Mouse (Mus musculus) cerebellum, adult 18-20 months (tissue): ENCODE measurements around the gene Chst8.
A peak's percentile ranks its signal among the peaks of the same experiment; 100 is the strongest.

ENCODE experiments used
- DNase-seq, 2 experiments: peaks; one replicate each; pipeline ENCODE4 v3.0.0; 2021

Chst8 gene

GRCm38 (mm10) chr7:34799404-34799771, 13.1 kb downstream of the Chst8 start:
- DNase-seq, result no peak

- no peak for DNase-seq
These were observed 13.8 kb downstream of the Chst8 start for GRCm38 (mm10) chr7:34798441-34799403.

DNA sequence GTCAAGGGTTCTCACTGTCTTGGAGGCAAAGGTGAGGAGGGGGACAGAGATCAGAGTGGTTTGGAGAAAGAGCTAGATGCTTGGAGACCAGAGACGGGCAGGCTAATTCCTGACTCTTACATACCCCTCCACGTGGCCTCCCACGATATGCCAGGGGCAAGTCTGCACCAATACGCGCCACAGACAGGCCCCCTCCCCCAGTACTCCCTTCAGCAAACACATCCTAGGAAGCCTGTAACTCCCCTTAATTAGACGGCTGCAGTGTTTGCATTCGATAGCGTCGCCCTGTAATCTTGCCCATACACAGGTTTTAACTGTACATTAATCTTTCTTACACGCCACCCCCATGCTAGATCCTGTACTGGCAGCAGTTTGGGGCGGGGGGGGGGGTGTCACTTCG, 14.5 kb downstream of the Chst8 start:
- DNase-seq, result no peak

- DNase-seq, result no peak
These were observed 22.1 kb downstream of the Chst8 start for GRCm38 (mm10) chr7:34790459-34790858.

DNA sequence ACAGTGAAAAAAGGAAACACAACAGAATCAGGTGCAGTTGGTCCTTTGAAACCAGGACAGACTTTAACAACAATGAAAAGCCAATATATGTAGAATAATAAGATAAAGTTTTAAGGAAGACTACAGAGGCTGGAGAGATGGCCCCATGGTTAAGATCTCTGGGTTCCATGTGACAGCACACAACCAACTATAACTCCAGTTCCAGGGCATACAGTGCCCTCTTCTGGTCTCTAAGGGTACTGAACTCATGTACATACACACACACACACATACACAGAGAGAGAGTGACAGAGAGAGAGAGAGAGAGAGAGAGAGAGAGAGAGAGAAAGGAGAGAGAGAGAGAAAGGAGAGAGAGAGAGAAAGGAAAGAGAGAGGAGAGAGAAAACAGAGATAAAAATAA, 25.3 kb downstream of the Chst8 start:
- no peak for DNase-seq

- DNase-seq, result no peak
These were observed 27.5 kb downstream of the Chst8 start for GRCm38 (mm10) chr7:34785052-34785451.

DNA sequence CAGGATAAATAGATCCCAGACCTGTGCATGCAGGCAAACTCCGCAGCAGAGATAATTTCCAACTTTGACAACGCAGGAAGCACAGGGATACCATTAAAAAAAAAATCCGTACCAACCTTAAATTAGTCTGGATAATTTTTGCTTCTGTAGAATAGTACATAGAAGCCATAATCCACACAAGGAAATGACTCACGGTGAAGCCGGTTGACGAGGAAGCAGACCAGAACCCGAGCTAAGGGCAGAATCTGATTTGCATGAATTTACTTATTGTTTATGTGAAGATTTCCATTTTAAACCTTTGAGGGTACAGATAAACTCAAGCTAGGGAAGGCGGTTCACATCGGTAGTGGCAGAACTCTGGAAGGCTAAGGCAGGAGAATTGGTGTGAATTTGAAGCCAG, 28.0 kb downstream of the Chst8 start:
- no peak for DNase-seq

GRCm38 (mm10) chr7:34781988-34782387, 30.5 kb downstream of the Chst8 start:
- no peak for DNase-seq

- DNase-seq, result no peak
These were observed 31.3 kb downstream of the Chst8 start for GRCm38 (mm10) chr7:34781217-34781616.

DNA sequence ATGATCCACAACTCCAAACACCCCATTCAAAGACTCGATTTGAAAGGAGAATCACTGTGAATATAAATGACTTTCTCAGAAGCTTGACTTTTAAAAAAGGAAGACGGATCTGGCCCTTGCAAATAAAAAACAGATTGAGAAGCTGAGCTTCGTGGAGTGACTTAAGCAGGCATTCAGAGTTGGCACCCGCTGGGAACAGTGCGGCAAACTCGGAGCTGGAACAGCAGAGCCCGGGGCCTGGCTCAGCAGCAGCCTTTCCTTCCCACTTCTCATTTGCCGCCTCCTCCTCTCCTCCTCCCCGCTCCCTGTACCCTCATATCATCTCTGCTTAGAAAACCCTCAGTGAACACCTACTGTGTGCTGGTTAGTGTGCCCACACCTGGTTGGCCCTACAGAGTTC, 34.1 kb downstream of the Chst8 start:
- peak; percentile 11 to 12 for DNase-seq

- DNase-seq, result no peak
These were observed 36.9 kb downstream of the Chst8 start for GRCm38 (mm10) chr7:34775659-34776058.

DNA sequence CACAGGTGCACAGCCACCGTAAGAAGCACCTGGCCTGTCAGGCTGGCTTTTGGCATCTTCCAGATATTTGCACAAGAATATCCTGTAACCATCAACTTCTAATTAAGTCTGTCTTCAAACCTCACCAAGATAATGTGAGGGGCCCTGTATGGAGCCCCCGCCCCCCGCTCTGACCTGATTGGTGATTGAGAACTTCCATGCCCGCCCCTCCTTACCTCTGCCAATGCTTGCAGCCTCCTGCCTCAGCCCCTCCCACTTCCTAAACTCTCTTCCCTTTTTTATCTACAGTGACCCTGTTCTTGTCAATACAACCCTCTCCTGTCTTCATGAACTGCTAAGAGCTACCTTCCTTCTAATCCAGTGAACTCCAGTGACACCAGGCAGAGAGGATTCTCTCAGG, 37.6 kb downstream of the Chst8 start:
- no peak for DNase-seq

DNA sequence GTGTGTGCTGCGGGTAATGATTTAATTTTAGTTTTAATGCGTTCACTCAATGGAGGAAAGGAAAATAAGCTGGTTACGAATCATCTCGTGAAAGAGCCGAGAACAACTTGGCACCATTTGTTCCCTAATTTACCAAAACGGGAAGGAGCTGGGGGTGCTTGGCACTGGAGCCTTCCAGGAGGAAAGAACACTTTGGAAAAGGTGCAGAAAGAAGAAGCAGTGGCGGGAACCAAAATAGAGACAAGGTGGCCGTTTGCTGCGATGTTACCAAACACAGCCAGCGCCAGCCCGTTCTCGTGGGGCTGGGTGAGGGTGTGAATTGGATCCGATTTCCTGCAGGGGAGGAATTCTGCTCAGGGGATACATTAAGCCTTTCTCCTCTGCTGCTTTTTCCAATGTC, 38.5 kb downstream of the Chst8 start:
- DNase-seq, result no peak

DNA sequence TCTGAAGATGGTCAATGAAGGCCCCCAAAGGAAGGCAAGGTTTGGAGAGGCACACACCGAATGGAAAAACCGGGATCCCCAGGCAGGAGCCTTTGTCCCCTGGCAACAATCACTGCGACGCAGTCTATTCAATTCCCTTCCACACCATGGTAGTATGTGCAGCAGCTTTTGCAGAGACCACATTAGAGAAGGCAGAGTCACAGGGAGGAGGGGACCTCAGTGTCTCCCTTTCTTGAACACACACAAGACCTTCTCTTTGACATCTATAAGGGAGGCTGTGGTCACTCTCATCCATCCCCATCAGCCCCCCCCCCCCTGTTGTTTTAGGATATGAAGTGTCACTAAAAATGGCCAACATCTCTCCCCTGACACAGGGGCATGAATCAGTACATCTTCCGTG, 39.2 kb downstream of the Chst8 start:
- DNase-seq, result no peak

GRCm38 (mm10) chr7:34769531-34769930, 43.0 kb downstream of the Chst8 start:
- DNase-seq, result no peak

DNA sequence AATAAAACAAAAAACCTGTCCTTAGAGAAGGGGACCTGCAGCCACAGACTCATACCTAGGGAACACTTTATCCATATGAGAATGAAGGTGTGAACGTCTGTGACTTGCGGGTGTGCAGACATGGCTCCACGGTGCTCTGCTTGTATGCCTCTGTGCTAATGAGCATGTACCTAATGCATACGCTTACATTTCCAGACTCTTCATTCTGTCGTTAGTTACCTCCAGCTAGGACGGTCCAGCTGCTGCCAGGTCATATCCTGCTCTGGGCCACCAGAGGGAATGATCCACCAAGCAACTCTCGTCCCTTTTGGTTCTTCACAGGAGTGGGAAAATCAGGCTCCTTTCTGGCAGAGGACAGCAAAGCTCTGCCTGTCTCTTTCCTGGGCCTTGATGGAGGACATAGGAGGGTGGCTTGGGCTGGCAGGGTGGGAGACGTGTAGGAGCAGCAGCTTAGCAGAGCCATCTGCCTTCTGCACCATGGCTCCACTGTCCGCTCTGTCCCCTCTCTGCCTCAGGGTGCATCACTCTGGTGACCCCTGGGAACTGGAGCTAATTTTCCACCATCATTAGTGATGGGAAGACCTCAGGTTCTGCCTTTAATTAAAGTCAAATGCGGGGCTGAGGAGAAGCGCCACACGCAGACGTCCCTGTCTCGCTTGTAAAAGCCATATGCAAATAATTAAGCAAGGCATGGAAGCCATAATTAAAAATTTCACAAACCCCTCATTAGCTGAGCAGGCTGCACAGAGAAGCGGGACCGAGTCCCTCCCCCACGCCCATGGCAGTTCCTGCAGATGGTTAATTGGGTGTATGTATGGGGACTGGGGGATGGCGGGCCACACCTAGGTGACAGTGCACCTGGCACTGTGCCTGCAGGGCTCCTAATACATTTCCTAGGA, 48.0 kb downstream of the Chst8 start:
- no peak for DNase-seq

DNA sequence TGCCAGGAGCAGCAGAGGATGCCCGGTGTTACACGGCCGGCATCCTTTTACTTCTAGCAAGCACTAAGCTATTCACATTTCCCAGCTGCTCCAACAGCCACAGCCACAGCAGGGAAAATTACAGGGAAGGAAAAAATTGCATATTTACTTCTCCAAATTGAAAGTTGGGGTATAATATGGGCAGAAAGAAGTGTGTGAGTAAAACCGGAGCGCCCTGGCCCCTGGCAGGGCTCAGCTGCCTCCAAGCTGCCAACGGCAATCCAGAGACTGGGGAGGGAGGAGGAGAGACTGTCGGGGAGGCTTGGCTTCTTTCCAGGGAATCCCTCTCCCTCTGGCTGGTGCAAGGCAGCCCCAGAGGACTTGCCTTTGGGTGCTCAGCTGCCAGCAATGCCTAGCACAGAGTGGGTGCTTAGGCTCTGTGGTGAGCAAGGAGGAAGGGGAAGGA, 53.1 kb downstream of the Chst8 start:
- peak; percentile 10 to 23 for DNase-seq

DNA sequence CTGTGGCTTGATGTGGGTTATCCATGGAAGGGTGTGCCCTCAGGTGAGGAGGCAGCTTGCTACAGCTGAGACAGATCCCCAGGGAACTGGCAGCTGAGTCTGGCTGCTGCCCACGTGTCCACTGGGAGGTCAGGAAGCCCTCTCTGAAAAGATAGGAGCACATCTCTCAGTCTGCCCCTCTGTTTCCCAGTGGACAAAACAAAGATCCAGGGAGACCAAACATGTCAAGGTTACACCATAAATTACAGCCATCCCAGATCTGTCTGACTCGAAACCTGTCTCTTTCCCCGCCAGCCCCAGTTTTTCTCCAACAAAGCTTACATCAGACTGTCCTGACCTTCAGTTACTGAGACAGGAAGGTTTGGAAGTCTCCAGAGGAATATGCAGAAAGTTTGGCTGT, 53.8 kb downstream of the Chst8 start:
- DNase-seq, result no peak

DNA sequence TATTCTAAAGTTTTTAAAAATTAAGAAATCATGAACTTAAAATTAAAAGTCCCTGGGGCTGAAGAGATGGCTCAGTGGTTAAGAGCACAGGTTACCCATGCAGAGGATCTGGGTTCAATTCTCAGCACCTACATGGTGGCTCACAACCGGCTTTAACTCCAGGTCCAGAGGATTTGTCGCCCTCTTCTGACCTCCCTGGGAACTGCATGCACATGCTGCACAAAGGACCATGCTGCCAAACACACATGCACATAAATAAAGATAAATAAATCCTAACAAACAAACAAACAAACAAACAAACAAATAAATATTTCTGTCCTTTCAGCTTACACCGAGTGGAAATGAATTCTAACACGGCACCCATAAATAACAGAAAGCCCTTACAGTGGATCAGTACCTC, 55.0 kb downstream of the Chst8 start:
- no peak for DNase-seq

DNA sequence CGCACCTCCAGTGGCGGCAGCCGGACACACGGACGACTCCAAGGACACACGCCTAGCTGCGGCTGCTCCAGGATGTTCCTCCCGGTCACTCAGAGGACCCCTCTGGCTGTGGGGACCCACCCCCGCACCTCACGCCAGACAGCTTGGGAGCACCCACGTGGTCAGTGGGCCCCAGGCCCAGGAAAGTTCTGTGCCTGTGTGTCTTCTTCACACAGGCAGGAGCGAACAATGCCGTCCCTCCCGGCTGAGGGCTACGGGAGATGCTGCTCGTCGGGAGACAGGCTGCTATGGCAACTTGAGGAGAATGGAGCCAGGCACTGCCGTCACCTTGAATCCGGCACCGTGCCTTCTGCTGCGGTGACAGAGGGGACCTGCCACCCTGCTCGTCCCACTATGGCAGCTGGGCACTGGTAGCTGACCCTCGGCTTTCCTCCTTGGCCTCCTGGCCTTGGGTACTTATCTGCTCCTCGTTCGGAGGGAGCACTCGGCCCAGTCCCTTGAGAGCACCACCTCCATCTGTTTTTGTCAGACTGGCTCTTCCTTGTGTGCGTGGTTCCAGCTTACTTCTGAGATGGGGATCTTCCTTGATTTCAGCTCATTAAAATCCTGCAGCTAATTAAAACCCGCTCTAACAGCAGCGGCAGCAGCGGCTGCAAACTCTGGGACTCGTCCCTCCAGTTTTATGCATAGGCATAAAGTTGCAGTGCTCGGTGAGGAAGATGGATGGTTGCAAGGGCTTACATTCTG, 59.2 kb downstream of the Chst8 start:
- DNase-seq, result no peak

GRCm38 (mm10) chr7:34752151-34752762, 60.3 kb downstream of the Chst8 start:
- no peak for DNase-seq

GRCm38 (mm10) chr7:34750350-34750749, 62.2 kb downstream of the Chst8 start:
- DNase-seq, result no peak

DNA sequence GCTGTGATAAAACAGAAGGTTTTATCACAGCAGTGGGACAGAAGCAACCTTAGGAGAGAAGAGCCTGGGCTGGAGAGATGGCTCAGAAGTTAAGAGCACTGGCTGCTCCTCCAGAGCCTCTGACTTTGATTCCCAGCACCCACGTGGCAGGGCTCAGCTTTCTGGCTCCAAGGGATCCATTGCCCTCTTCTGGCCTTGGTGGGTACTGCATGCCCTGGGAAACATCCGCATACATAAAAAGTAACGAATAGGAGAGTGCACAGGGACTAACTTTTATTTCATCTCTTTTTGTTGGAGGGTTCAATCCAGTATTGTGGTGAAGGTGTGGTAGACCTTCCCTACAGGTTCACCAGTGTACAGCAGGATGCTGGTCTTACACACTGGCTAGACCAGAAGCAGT, 62.8 kb downstream of the Chst8 start:
- DNase-seq, result no peak
